Mouse (Mus musculus): ENCODE results near the gene Rps25.
"Not testable (repeated sequence)": the region's sequence is repeated elsewhere in the genome, so short reads cannot be mapped to it uniquely, and the experiment has no call there.

GRCm38 (mm10) chr9:44444402-44445025 is 37.6 kb downstream of the Rps25 start:
- TF ChIP-seq EP300, CTCF (IDR thresholded peaks at IDR 0.05; ENCODE audit: low read depth): not testable (repeated sequence)

All from liver, postnatal 0 days (tissue).